Mouse (Mus musculus): ENCODE data around the gene E030030I06Rik. TPM values are rescaled to one million over a fixed set of nuclear protein-coding genes. Genes with fewer than 3 reads are reported as not detected.
"Not testable (repeated sequence)": the region's sequence is repeated elsewhere in the genome, so short reads cannot be mapped to it uniquely, and the experiment has no call there.

Gene E030030I06Rik
- polyA plus RNA-seq, 1 experiment from 2014 or later: 26.7 TPM

DNA sequence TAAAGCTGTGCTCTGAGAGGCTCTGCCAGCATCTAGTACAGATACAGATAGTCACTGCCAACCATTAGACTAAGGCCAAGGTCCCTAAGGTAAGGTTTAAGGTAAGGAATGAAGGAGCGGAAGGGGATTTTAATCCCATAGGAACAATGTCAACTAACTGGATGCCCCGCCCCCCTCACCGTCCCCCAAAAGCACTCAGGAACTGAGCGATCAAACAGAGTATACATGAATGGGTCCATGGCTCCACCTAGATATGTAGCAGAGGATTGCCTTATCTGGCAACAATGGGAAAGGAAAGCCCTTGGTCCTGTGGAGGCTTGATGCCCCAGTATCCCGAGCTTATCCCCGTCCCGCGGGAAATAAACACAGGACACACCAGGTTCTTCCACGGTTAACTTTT lies 14.2 kb upstream of the E030030I06Rik start:
- 0 out of 2 replicates have a peak, but pooled peaks have one; percentile 39 for ATAC-seq
- not testable (repeated sequence) for H3K27ac ChIP-seq; H3K9me3 ChIP-seq; H3K9ac ChIP-seq; H3K36me3 ChIP-seq; H3K4me3 ChIP-seq (replicated peaks); H3K4me1 ChIP-seq (replicated peaks)
- WGBS: 8% methylated on average over 9 of the region's 9 CpGs
- H3K4me2 ChIP-seq (replicated peaks): peak overlapping the region; percentile 40
- peaks cover 15% of the 10 kb centered on the region for H3K27me3 ChIP-seq (replicated peaks)

DNA sequence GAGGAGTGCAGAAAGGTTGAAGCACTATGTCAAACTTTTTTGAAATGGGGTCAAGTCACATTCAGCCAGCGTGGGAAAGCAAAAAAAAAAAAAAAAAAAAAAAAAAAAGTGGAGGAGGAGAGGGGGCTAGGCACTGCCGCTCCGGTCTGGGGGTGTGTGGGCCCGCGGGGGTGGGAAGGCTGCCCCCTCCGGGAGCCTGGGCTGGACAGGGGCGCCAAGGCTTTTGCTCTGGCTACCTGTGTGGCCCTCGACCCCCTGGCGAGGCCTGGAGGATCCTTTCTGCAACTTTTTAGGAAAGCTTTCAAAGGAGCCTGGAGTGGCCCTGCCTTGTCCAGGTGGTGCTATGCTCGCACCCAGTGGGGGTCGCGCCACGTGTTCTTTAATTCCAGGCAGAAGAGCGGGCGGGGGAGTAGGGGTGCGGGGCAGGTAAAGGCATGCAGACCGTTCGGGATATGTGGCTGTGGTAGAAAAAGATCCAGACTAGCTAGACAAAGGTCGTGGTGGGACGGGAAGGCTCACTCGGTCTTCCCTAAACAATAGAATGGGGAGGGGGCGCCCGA lies 10.6 kb upstream of the E030030I06Rik start:
- H3K4me3 ChIP-seq (replicated peaks): no peak overlapping the region

DNA sequence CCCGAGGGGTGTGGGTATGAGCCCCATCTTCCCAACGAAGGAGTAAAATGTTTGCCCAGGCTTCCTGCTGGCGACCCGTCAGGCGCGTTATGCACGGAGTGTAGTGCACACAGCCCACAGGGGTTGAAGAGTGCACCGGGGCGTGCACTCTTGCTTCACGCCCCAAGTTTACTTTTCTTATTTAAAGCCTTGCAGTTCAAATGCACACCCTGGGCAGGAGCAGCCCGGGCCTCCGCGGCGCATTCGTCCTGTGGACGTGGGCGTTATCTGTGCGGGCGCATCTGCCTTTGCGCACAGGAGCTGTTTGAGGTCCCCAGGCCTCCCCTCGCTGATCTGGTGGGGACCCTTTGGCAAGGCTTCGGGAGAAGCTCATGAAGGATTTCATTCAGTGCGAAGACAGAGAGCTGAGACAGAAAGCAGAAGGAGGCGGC lies 10.1 kb upstream of the E030030I06Rik start:
- Histone ChIP-seq H3K9me3 (no peaks in the 10 kb centered on the region), H3K4me2 (replicated peaks) (peak overlapping the region; percentile 78), H3K4me1 (replicated peaks) (0 out of 2 replicates have a peak, but pooled peaks cover 3% of the 10 kb centered on the region), H3K27ac (no peak overlapping the region), H3K36me3 (no peaks in the 10 kb centered on the region), H3K4me3 (replicated peaks) (peak overlapping the region; percentile 42), H3K27me3 (replicated peaks) (peaks cover 38% of the 10 kb centered on the region), H3K9ac (no peak overlapping the region)
- WGBS: 1% methylated on average over 24 of the region's 24 CpGs
- peak; percentile 44 for ATAC-seq

More for the DNA sequence above, 10.6 kb upstream of the E030030I06Rik start:
- Histone ChIP-seq H3K4me2 (replicated peaks) (no peak overlapping the region), H3K36me3 (no peaks in the 10 kb centered on the region), H3K4me1 (replicated peaks) (0 out of 2 replicates have a peak, but pooled peaks cover 3% of the 10 kb centered on the region), H3K9ac (no peak overlapping the region), H3K27ac (no peak overlapping the region), H3K27me3 (replicated peaks) (peaks cover 36% of the 10 kb centered on the region), H3K9me3 (no peaks in the 10 kb centered on the region)
- ATAC-seq: no peak
- WGBS: 9% methylated on average over 21 of the region's 23 CpGs

DNA sequence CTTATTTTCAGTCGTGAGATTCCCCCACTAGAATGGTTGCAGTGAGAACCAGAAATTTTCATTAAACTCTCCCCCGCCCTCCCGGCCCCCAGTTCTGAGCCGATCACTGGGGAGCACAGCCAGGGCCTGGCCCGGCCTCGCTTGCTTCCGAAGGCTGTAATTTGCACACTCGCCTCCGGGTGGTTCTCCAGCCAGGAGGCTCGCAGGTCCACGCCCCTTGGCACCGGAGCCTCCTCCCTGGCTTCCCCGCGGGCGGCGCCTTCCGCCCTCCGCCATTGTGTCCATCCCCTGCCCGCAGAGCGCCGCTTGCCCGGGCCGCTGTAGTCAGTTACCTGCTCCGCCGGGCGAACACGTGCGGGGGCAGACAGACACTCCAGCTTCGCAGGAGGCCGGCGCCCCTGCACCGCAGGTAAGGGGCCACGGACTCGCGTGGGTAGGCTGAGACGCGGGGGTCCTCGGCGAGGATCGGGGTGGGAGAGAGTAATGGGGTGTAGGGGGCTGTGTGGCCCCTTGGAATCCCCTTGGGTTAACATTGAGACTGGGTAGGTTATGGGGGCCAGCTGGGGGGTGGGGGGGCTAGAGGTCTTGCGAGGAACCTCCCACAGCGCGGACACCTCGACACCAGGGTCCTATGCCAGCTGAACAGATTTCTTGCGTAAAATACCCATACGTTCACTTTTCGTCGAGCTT lies 9.4 kb upstream of the E030030I06Rik start, which contains the start of the genes Raet1e and H60b:
TSS of gene Raet1e (plus strand) at position 260 of the 690 bp plus-strand sequence.
TSS of gene H60b (plus strand) at position 277 of the 690 bp plus-strand sequence.
- H3K9me3 ChIP-seq; H3K9ac ChIP-seq; H3K36me3 ChIP-seq; H3K4me1 ChIP-seq (replicated peaks); H3K27ac ChIP-seq: not testable (repeated sequence)
- Histone ChIP-seq H3K4me2 (replicated peaks) (peak within 1 kb of the TSS; percentile 78), H3K4me3 (replicated peaks) (peak within 1 kb of the TSS; percentile 42), H3K27me3 (replicated peaks) (peaks cover 40% of the 10 kb centered on the region)
- WGBS: under 1% methylated on average over 48 of the region's 48 CpGs
- peak; percentile 89 for ATAC-seq

DNA sequence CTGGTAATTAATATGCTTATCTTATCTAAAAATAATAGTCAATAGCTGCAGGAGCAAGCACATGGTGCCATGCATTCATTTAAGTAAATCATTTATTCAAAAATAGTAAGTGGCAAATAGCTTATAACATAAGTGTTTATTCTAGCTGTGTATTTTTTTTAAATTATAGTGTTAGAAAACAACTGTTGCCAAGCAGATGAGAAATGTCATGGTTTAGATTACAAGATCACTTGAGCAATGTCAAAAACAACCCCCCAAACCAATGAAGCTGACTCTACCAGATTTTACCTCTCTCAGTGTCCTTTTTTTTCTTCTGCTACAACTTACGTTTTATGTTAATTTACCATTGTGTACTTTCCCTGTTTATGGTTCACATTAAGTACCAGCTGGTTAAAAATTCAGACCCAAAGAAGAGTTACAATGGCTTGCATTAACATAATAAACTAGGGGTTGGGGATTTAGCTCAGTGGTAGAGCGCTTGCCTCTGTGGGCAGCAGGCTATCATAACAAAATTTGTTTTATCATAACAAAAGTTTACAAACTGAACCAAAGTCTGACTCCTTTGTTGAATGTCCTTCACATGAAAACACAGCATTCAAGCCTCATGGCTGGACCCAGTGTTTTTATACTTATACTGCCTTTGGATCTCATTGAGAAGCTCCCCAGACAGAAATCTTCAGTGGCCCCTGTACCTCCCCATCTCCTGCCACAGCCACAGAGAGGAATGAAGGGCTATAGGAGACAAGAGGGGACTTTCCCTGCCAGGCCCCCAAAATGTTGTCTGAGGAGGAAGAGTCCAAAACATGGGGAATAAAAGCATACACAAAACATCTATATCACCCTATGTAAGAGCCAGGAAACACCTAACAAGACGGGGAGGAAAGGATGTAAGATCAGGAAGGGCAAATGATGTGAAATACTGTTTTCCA lies 6.1 kb upstream of the E030030I06Rik start:
- peaks cover 14% of the 10 kb centered on the region for H3K4me1 ChIP-seq (replicated peaks)
- no peaks in the 10 kb centered on the region for H3K9me3 ChIP-seq
- no peak overlapping the region for H3K27ac ChIP-seq
- H3K27me3 ChIP-seq (replicated peaks): peaks cover 56% of the 10 kb centered on the region
- H3K36me3 ChIP-seq: no peaks in the 10 kb centered on the region
- WGBS: 32% methylated on average over 3 of the region's 3 CpGs
- H3K4me2 ChIP-seq (replicated peaks): no peak overlapping the region
- no peak overlapping the region for H3K9ac ChIP-seq
- ATAC-seq: no peak
- no peak overlapping the region for H3K4me3 ChIP-seq (replicated peaks)

DNA sequence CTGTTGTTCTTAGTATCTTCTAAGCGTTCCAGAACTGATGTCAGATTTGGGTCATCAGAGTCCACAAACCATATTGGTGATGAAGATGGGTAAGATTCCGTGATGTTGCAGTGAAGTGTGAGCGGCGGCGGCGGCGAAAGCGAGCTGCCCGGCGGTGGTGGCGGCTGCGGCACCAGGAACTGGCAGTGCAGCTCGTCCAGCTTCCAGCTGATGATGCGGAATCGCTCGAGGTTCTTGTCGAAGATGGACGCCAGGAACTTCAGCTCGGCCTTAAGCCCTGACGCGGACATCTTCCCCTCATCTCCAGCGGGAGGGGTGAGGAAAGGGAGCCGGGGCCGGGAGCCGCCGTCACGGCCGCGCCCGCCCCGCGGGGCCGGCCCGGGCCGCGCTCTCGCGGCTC lies 5.1 kb upstream of the E030030I06Rik start:
- Histone ChIP-seq H3K4me2 (replicated peaks) (peak overlapping the region; percentile 63), H3K4me1 (replicated peaks) (peaks cover 22% of the 10 kb centered on the region), H3K27me3 (replicated peaks) (peaks cover 54% of the 10 kb centered on the region), H3K4me3 (replicated peaks) (peak overlapping the region; percentile 30)
- ATAC-seq, H3K9me3 ChIP-seq, H3K27ac ChIP-seq, H3K9ac ChIP-seq, H3K36me3 ChIP-seq: not testable (repeated sequence)
- 0% methylated on average over 38 of the region's 38 CpGs for WGBS

DNA sequence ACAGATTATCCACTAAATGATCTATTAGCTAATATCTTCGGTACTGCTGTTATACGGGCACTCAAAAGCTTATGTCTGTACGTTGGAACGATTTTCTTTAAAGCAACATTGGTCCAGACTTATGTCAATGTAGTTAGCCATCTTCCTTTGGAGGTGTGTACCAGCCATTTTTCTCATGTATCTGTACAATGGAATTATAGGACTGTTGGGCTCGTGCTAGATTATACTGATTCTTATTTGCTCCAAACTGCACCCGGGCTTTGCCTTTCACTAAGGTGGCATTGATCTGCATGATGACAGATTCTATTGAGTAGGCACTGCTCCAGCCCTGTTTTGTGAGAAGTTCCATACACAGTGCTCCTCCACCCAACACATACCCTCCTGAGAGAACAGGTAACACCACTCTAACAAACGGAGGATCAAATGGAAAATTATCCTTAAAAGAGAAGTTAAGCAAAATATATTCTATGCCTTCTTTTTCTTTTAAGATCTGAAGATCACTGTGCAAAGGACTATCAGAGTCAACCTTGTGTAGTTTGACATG lies 4.1 kb upstream of the E030030I06Rik start:
- 9% methylated on average over 7 of the region's 7 CpGs for WGBS
- not testable (repeated sequence) for H3K9me3 ChIP-seq; H3K27ac ChIP-seq; ATAC-seq; H3K9ac ChIP-seq; H3K4me2 ChIP-seq (replicated peaks); H3K36me3 ChIP-seq; H3K4me3 ChIP-seq (replicated peaks)
- H3K4me1 ChIP-seq (replicated peaks): peaks cover 19% of the 10 kb centered on the region
- H3K27me3 ChIP-seq (replicated peaks): peaks cover 45% of the 10 kb centered on the region

DNA sequence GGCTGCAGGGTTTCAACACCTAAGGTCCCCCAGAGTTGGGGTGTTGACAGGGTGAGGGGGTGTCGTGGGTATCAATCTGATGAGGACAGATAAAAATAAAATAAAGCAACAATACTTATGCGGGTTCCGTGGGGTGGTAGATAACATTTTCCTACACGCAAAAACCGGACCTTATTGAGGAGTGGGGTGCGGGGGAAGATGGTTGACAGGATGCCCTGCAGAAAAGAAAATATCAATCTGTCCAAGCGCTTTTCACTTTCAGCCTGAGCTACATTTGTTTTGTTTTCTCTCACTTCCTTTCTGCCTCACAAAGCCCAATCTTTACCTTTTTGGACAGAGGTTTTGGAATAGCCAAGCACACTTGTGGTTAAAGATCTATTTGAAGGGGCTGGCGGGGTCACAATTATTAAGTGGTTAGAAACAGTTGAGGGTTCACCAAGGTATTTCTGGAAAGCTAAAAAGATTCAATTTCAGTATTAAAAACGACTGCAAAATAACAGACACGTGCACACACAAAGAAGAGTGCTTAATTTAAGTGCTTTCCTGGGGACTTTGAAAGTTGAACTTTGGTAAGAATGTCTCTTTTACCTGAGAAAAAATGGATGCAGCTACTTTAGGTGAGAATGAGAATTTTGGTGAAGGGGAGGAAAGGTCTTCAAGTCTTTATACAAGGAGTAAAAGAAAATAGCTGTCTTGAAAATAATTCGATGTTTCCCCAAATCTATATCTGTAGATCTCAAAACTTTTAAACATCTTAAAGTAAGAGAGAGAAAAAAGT lies 3.0 kb upstream of the E030030I06Rik start:
- Histone ChIP-seq H3K27me3 (replicated peaks) (peaks cover 45% of the 10 kb centered on the region), H3K4me1 (replicated peaks) (peaks cover 19% of the 10 kb centered on the region)
- not testable (repeated sequence) for H3K36me3 ChIP-seq; H3K9me3 ChIP-seq; H3K9ac ChIP-seq; H3K27ac ChIP-seq; H3K4me2 ChIP-seq (replicated peaks); H3K4me3 ChIP-seq (replicated peaks); ATAC-seq
- 5% methylated on average over 11 of the region's 11 CpGs for WGBS

DNA sequence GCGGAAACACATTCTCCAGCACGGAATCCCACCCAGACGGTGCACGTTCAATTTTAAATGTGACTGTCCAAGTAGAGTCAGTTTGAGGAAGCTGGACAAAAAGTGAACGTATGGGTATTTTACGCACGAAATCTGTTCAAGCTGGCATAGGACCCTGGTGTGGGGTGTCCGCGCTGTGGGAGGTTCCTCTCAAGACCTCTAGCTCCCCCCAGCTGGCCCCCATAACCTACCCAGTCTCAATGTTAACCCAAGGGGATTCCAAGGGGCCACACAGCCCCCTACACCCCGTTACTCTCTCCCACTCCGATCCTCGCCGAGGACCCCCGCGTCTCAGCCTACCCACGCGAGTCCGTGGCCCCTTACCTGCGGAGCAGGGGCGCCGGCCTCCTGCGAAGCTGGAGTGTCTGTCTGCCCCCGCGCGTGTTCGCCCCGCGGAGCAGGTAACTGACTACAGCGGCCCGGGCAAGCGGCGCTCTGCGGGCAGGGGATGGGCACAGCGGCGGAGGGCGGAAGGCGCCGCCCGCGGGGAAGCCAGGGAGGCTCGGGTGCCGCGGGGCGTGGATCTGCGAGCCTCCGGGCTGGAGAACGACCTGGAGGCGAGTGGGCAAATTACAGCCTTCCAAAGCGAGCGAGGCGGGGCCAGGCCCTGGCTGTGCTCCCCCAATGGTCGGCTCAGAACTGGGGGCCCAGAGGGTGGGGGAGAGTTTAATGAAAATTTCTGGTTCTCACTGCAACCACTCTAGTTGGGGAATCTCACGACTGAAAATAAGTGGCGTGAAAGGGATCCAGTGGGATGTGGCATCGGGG lies 2.2 kb upstream of the E030030I06Rik start:
- 1% methylated on average over 55 of the region's 55 CpGs for WGBS
- Histone ChIP-seq H3K4me2 (replicated peaks) (peak overlapping the region; percentile 98), H3K27me3 (replicated peaks) (peaks cover 37% of the 10 kb centered on the region), H3K4me1 (replicated peaks) (peaks cover 19% of the 10 kb centered on the region), H3K4me3 (replicated peaks) (peak overlapping the region; percentile 14)
- H3K9me3 ChIP-seq, ATAC-seq, H3K9ac ChIP-seq, H3K27ac ChIP-seq, H3K36me3 ChIP-seq: not testable (repeated sequence)

DNA sequence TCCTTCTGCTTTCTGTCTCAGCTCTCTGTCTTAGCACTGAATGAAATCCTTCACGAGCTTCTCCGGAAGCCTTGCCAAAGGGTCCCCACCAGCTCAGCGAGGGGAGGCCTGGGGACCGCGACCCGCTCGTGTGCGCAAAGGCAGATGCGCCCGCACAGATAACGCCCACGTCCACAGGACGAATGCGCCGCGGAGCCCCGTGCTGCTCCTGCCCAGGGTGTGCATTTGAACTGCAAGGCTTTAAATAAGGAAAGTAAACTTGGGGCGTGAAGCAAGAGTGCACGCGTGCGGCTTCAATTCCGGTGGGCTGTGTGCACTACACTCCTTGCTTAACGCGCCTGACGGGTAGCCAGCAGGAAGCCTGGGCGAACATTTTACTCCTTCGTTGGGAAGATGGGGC lies 1.5 kb upstream of the E030030I06Rik start:
- H3K4me2 ChIP-seq (replicated peaks): peak overlapping the region; percentile 98
- no peaks in the 10 kb centered on the region for H3K36me3 ChIP-seq
- WGBS: under 1% methylated on average over 27 of the region's 27 CpGs
- peak overlapping the region; percentile 56 for H3K4me3 ChIP-seq (replicated peaks)
- no peak overlapping the region for H3K9ac ChIP-seq
- peaks cover 19% of the 10 kb centered on the region for H3K4me1 ChIP-seq (replicated peaks)
- no peak for ATAC-seq
- no peaks in the 10 kb centered on the region for H3K9me3 ChIP-seq
- H3K27me3 ChIP-seq (replicated peaks): peaks cover 31% of the 10 kb centered on the region
- H3K27ac ChIP-seq: no peak overlapping the region
